Mouse (Mus musculus): Measurements from ENCODE around the gene Dll3. TPM values are rescaled to one million over a fixed set of nuclear protein-coding genes. Genes with fewer than 3 reads are reported as not detected.
"Not testable (repeated sequence)": the region's sequence is repeated elsewhere in the genome, so short reads cannot be mapped to it uniquely, and the experiment has no call there.

The Dll3 gene
- polyA plus RNA-seq, 1 experiment from 2014 or later: 16.7 TPM

- Histone ChIP-seq H3K9me3 (no peaks in the 10 kb centered on the region), H3K4me1 (peaks cover 15% of the 10 kb centered on the region), H3K4me3 (peak overlapping the region; percentile 98), H3K27ac (replicated peaks) (peak overlapping the region; percentile 93), H3K9ac (replicated peaks) (peak overlapping the region; percentile 98), H3K4me2 (replicated peaks) (peak overlapping the region; percentile 81), H3K36me3 (peaks cover 25% of the 10 kb centered on the region), H3K27me3 (no peaks in the 10 kb centered on the region)
- peak; percentile 66 for ATAC-seq (replicated peaks)
- WGBS: under 1% methylated on average over 44 of the region's 62 CpGs
Measured at GRCm38 (mm10) chr7:28268042-28268531, 34.0 kb downstream of the Dll3 start.

GRCm38 (mm10) chr7:28267129-28268041 lies 34.7 kb downstream of the Dll3 start, which contains the start of gene Eid2:
Gene Eid2 (plus strand): TSS chr7:28267881.
- Histone ChIP-seq H3K27me3 (no peaks in the 10 kb centered on the region), H3K36me3 (peaks cover 20% of the 10 kb centered on the region), H3K4me1 (peaks cover 15% of the 10 kb centered on the region), H3K27ac (replicated peaks) (peak within 1 kb of the TSS; percentile 93), H3K9ac (replicated peaks) (peak within 1 kb of the TSS; percentile 98), H3K4me3 (peak within 1 kb of the TSS; percentile 98), H3K9me3 (no peaks in the 10 kb centered on the region), H3K4me2 (replicated peaks) (peak within 1 kb of the TSS; percentile 81)
- peak; percentile 95 for ATAC-seq (replicated peaks)
- 7% methylated on average over 57 of the region's 57 CpGs for WGBS

- H3K4me3 ChIP-seq: no peak overlapping the region
- H3K27ac ChIP-seq (replicated peaks): no peak overlapping the region
- ATAC-seq (replicated peaks): no peak
- no peaks in the 10 kb centered on the region for H3K9me3 ChIP-seq
- no peaks in the 10 kb centered on the region for H3K27me3 ChIP-seq
- H3K36me3 ChIP-seq: peaks cover 5% of the 10 kb centered on the region; the same call in 1 of the 2 replicates
- H3K4me2 ChIP-seq (replicated peaks): no peak overlapping the region
- peaks cover 15% of the 10 kb centered on the region for H3K4me1 ChIP-seq
- 83% methylated on average over 13 of the region's 13 CpGs for WGBS
- H3K9ac ChIP-seq (replicated peaks): no peak overlapping the region
Measured at GRCm38 (mm10) chr7:28265391-28265790, 36.6 kb downstream of the Dll3 start.

- H3K4me1 ChIP-seq: peaks cover 4% of the 10 kb centered on the region
- no peaks in the 10 kb centered on the region for H3K36me3 ChIP-seq
- H3K9ac ChIP-seq (replicated peaks): no peak overlapping the region
- H3K27ac ChIP-seq (replicated peaks): no peak overlapping the region
- ATAC-seq (replicated peaks): no peak
- no peak overlapping the region for H3K4me2 ChIP-seq (replicated peaks)
- no peaks in the 10 kb centered on the region for H3K27me3 ChIP-seq
- 5% methylated on average over 15 of the region's 15 CpGs for WGBS
- H3K9me3 ChIP-seq: no peaks in the 10 kb centered on the region
- no peak overlapping the region for H3K4me3 ChIP-seq
Measured at GRCm38 (mm10) chr7:28263786-28264185, 38.3 kb downstream of the Dll3 start.

- Histone ChIP-seq H3K36me3 (no peaks in the 10 kb centered on the region), H3K4me2 (replicated peaks) (no peak overlapping the region), H3K9me3 (no peaks in the 10 kb centered on the region), H3K4me3 (no peak overlapping the region), H3K4me1 (no peaks in the 10 kb centered on the region), H3K27me3 (no peaks in the 10 kb centered on the region), H3K9ac (replicated peaks) (no peak overlapping the region), H3K27ac (replicated peaks) (no peak overlapping the region)
- WGBS: 41% methylated on average over 5 of the region's 5 CpGs
- ATAC-seq (replicated peaks): no peak
Measured at GRCm38 (mm10) chr7:28262861-28263260, 39.2 kb downstream of the Dll3 start.

- 82% methylated on average over 6 of the region's 6 CpGs for WGBS
- no peak overlapping the region for H3K4me2 ChIP-seq (replicated peaks)
- no peaks in the 10 kb centered on the region for H3K27me3 ChIP-seq
- ATAC-seq (replicated peaks): no peak
- H3K36me3 ChIP-seq: no peaks in the 10 kb centered on the region
- H3K9me3 ChIP-seq: no peaks in the 10 kb centered on the region
- H3K4me1 ChIP-seq: no peaks in the 10 kb centered on the region
- no peak overlapping the region for H3K9ac ChIP-seq (replicated peaks)
- H3K27ac ChIP-seq (replicated peaks): no peak overlapping the region
- no peak overlapping the region for H3K4me3 ChIP-seq
Measured at GRCm38 (mm10) chr7:28255476-28255875, 46.6 kb downstream of the Dll3 start.

GRCm38 (mm10) chr7:28254591-28254990 lies 47.4 kb downstream of the Dll3 start:
- no peaks in the 10 kb centered on the region for H3K27me3 ChIP-seq
- 92% methylated on average over 6 of the region's 6 CpGs for WGBS
- H3K27ac ChIP-seq (replicated peaks): no peak overlapping the region
- H3K9ac ChIP-seq (replicated peaks): no peak overlapping the region
- no peak overlapping the region for H3K4me3 ChIP-seq
- no peak for ATAC-seq (replicated peaks)
- no peaks in the 10 kb centered on the region for H3K36me3 ChIP-seq
- H3K4me1 ChIP-seq: no peaks in the 10 kb centered on the region
- no peak overlapping the region for H3K4me2 ChIP-seq (replicated peaks)
- H3K9me3 ChIP-seq: no peaks in the 10 kb centered on the region

GRCm38 (mm10) chr7:28251976-28252375 lies 50.1 kb downstream of the Dll3 start:
- H3K4me2 ChIP-seq (replicated peaks): no peak overlapping the region
- 93% methylated on average over 17 of the region's 17 CpGs for WGBS
- ATAC-seq (replicated peaks): no peak

GRCm38 (mm10) chr7:28248957-28249356 lies 53.1 kb downstream of the Dll3 start:
- H3K36me3 ChIP-seq: no peaks in the 10 kb centered on the region
- no peaks in the 10 kb centered on the region for H3K27me3 ChIP-seq
- H3K27ac ChIP-seq (replicated peaks): no peak overlapping the region
- ATAC-seq (replicated peaks): no peak
- no peak overlapping the region for H3K4me3 ChIP-seq
- no peaks in the 10 kb centered on the region for H3K4me1 ChIP-seq
- H3K4me2 ChIP-seq (replicated peaks): no peak overlapping the region
- 86% methylated on average over 3 of the region's 3 CpGs for WGBS
- no peak overlapping the region for H3K9ac ChIP-seq (replicated peaks)
- H3K9me3 ChIP-seq: no peaks in the 10 kb centered on the region

More at GRCm38 (mm10) chr7:28251976-28252375, 50.1 kb downstream of the Dll3 start:
- Histone ChIP-seq H3K9ac (replicated peaks) (no peak overlapping the region), H3K27me3 (no peaks in the 10 kb centered on the region), H3K9me3 (no peaks in the 10 kb centered on the region), H3K27ac (replicated peaks) (no peak overlapping the region), H3K4me1 (no peaks in the 10 kb centered on the region), H3K4me3 (no peak overlapping the region), H3K36me3 (no peaks in the 10 kb centered on the region)

GRCm38 (mm10) chr7:28243943-28244342 lies 58.1 kb downstream of the Dll3 start:
- not testable (repeated sequence) for H3K27ac ChIP-seq (replicated peaks); H3K9ac ChIP-seq (replicated peaks); H3K27me3 ChIP-seq; H3K4me3 ChIP-seq; H3K9me3 ChIP-seq; ATAC-seq (replicated peaks); H3K4me1 ChIP-seq; H3K36me3 ChIP-seq; H3K4me2 ChIP-seq (replicated peaks)
- WGBS: 73% methylated on average over 2 of the region's 2 CpGs

All from forebrain, embryonic 15.5 days (tissue).